Mouse (Mus musculus) kidney, embryonic 14.5 days (tissue): ENCODE data around the gene Gm20604. TPM values are rescaled to one million over a fixed set of nuclear protein-coding genes. Genes with fewer than 3 reads are reported as not detected.

ENCODE experiments used
- ATAC-seq: fragments of 200-750 bp; cut with Nextera tagmentation; 2 replicates; pipeline ENCODE4 v1.8.0; 2017; ENCODE audit warnings: moderate number of reproducible peaks, mild to moderate bottlenecking, moderate TSS enrichment, moderate library complexity; ENCODE audit not compliant: low FRiP score, low TSS enrichment
- H3K27ac ChIP-seq: fragments of 300-500 bp; sonication (generic); 2 replicates; pipeline ENCODE4 v1.5.1; 2014; ENCODE audit warnings: low read depth, mild to moderate bottlenecking, low read length, moderate library complexity, mixed read lengths
- H3K27me3 ChIP-seq: fragments of 300-500 bp; sonication (generic); 2 replicates; pipeline ENCODE4 v1.6.1; 2014; ENCODE audit warnings: mild to moderate bottlenecking, low read length; ENCODE audit not compliant: control insufficient read depth, insufficient read depth
- H3K36me3 ChIP-seq: fragments of 300-500 bp; sonication (generic); 2 replicates; pipeline ENCODE4 v1.6.1; 2014; ENCODE audit warnings: low read length, mixed read lengths; ENCODE audit not compliant: control insufficient read depth, insufficient read depth
- H3K4me1 ChIP-seq: fragments of 300-500 bp; sonication (generic); 2 replicates; pipeline ENCODE4 v1.6.1; 2014; ENCODE audit warnings: low read length, mixed read lengths; ENCODE audit not compliant: control insufficient read depth, insufficient read depth
- H3K4me2 ChIP-seq: fragments of 300-500 bp; sonication (generic); replicated peaks from 2 replicates; pipeline ENCODE4 v1.6.1; 2014; ENCODE audit warnings: low read depth, mild to moderate bottlenecking, low read length
- H3K4me3 ChIP-seq: fragments of 300-500 bp; sonication (generic); 2 replicates; pipeline ENCODE4 v1.5.1; 2014; ENCODE audit warnings: mild to moderate bottlenecking, low read length
- H3K9ac ChIP-seq: fragments of 300-500 bp; sonication (generic); 2 replicates; pipeline ENCODE4 v1.6.1; 2014; ENCODE audit warnings: low read depth, mild to moderate bottlenecking, low read length, moderate library complexity
- H3K9me3 ChIP-seq: fragments of 300-500 bp; sonication (generic); 2 replicates; pipeline ENCODE4 v1.6.1; 2016; ENCODE audit warnings: low read length; ENCODE audit not compliant: control insufficient read depth
- WGBS: fragments of 180-500 bp; shearing (Covaris S2); extraction: QIAGEN DNeasy Blood & Tissue Kit; methylation state at CpG from one replicate; pipeline ENCODE4 v1.1.7; 2014; 5-methylcytosine and 5-hydroxymethylcytosine counted together
- polyA plus RNA-seq: library from polyadenylated mRNA; unstranded; fragments of >200 nt; fragmentation: Nextera tagmentation; extraction: Ambion mirVana; gene quantifications from 2 replicates; pipeline ENCODE4 v1.2.1, GENCODE M21; 2014

Gm20604 gene
- polyA plus RNA-seq, 1 experiment from 2014 or later: 25.8 TPM

DNA sequence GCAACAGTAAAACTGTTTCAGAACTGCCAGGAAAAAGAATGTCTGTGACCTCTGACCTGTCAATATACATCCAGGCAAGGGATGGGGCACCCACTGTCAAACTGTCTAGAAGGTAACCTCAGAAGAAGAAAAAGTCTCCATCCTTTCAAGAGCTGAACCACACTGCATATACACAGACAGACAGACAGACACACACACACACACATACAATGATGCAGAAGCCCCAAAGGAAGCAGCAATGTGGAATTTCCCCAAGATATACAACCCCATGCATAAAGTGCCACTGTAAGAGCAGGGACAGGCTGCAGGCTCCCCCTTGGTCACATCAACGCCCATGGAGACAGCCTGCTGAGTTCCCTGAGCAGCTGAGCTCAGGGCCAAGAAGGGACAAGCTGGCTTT lies 59.3 kb downstream of the Gm20604 start:
- 33% methylated on average over 1 of the region's 1 CpGs for WGBS
- H3K4me3 ChIP-seq: no peak overlapping the region
- ATAC-seq: no peak
- H3K4me1 ChIP-seq: peaks cover 50% of the 10 kb centered on the region
- no peak overlapping the region for H3K27ac ChIP-seq
- H3K9ac ChIP-seq: no peak overlapping the region
- H3K36me3 ChIP-seq: no peaks in the 10 kb centered on the region
- H3K9me3 ChIP-seq: no peaks in the 10 kb centered on the region
- H3K27me3 ChIP-seq: no peaks in the 10 kb centered on the region
- no peak overlapping the region for H3K4me2 ChIP-seq

DNA sequence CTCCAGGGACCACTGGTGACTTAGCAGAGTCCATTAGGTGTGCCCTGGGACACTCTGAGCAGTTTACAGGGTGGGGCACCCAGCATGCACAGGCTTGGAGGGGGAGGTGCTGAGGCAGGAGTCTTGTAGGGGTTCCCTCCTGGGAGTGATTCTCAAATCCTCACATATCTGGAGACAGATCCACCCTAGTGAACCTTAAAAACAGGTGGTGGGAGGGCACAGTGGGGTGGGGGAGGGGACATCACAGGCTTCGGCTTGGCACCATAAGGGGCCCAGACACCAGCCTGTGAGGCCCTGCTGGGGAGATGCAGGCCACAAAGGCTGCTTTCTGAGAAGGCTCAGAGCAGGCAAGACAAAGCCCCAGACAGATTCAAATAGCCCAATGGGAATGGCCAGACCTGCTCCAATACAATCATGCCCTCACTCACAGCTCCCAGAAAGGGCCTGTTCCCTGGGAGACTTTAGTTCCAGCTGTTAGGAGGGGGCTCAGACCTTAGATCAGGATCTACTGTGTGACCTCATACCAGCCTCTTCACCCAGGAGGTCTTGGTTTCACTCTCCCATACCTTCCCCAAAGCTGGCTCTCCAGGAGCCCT lies 60.3 kb downstream of the Gm20604 start:
- H3K4me1 ChIP-seq: peaks cover 40% of the 10 kb centered on the region
- ATAC-seq: no peak
- no peak overlapping the region for H3K4me3 ChIP-seq
- H3K27me3 ChIP-seq: no peaks in the 10 kb centered on the region
- no peaks in the 10 kb centered on the region for H3K36me3 ChIP-seq
- H3K9ac ChIP-seq: peak overlapping the region; percentile 23; the same call in 1 of the 2 replicates
- H3K9me3 ChIP-seq: no peaks in the 10 kb centered on the region
- 33% methylated on average over 1 of the region's 1 CpGs for WGBS
- H3K4me2 ChIP-seq: no peak overlapping the region
- no peak overlapping the region for H3K27ac ChIP-seq

DNA sequence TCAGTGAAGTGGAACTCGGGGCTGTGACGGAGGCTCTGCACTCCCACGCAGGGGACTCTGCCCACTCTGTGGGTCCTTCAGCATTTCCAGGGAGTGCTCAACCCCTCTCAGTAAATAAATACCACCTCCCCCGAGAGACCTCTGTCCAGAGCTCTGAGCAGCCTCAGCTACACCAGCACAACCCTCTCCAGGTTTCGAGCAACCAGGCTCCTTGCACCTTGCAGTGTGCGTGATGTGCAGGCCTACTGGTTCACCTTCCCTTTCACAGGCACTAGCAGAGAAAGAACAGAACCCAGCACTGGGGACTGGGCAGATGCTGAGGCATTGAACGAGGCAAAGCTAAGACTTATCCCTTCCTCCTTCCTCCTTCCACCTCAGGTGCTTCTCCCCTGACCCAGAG lies 61.1 kb downstream of the Gm20604 start:
- Histone ChIP-seq H3K27ac (no peak overlapping the region), H3K9me3 (no peaks in the 10 kb centered on the region), H3K27me3 (no peaks in the 10 kb centered on the region), H3K9ac (no peak overlapping the region), H3K36me3 (no peaks in the 10 kb centered on the region), H3K4me2 (no peak overlapping the region), H3K4me1 (peaks cover 34% of the 10 kb centered on the region), H3K4me3 (no peak overlapping the region)
- 33% methylated on average over 7 of the region's 7 CpGs for WGBS
- ATAC-seq: no peak

DNA sequence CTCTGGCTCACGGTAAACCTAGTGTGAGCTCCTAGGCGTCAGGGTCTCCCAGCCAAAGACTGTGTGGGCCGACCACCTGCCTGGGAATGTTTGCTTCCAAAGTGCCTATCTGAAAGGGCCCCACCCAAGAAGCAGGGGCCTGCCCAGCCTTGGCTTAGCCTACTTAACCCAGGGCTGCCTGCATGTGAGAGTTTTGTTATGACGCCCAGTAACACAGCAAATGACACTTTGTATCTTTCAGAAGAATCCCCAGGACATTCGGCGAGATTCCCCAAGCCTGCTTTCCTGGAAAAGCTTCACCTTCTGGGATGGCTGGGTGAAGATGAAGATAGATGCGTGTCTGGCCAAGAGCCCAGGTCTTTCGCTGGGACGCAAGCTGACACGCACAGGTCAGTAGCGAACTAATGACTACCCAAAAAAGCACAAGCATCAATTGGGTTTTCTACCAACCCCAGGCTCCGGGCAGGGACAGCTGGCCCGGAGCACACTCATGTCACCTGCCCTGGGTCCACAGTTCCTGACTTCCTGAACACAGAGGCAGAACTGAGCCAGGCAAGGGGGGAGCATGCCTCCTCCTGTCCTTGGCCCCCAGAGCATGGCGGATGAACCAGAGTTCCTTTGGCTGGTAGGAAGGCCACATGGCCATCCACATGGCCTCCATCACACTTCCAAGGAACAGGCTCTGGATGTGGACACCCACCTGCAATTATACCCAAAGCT lies 61.7 kb downstream of the Gm20604 start:
- H3K9me3 ChIP-seq: no peaks in the 10 kb centered on the region
- no peak overlapping the region for H3K27ac ChIP-seq
- peaks cover 35% of the 10 kb centered on the region for H3K4me1 ChIP-seq
- no peaks in the 10 kb centered on the region for H3K36me3 ChIP-seq
- no peak overlapping the region for H3K9ac ChIP-seq
- H3K27me3 ChIP-seq: no peaks in the 10 kb centered on the region
- H3K4me2 ChIP-seq: no peak overlapping the region
- 88% methylated on average over 14 of the region's 14 CpGs for WGBS
- ATAC-seq: no peak
- no peak overlapping the region for H3K4me3 ChIP-seq

DNA sequence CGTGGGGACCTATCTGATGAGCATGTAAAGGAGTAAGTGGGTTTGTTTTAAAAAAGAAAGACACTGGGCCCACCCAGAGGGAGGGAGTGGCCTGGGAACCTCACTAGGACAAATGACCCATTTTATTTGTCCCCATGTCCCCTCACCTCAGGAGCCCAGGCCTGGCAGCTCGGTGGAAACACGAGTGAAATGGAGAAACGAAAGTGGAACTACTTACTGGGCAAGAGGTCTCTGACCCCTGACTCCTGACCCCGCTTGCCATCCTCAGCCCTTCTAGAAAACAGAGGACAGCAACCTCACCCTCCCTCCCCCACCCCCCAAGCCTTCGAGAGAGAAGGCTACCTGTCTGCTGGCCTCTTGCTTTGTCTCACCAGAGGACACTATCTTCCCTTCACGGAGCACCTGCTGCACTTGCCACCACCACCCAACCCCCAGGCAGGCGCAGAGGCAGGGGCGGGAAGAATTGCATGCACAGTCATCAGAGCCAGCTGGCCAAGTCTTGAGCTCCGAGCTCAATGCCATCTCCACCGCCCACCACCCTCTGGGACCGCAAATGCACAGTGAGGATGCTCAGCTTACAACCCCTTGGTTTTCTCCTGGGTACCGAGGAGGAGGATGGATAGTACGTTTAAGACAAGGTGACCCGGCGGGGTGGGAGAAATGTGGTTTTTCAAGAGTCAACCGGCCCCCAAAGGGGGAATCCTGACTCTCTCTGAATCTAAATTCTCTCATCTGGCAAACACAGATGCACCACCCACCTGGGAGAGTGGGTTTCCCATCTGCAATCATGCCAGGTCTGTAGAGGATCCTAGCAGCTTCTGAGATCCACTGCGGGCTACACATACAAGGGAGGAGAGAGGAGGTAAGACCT lies 62.9 kb downstream of the Gm20604 start:
- no peak overlapping the region for H3K4me3 ChIP-seq
- H3K36me3 ChIP-seq: no peaks in the 10 kb centered on the region
- H3K4me1 ChIP-seq: peaks cover 43% of the 10 kb centered on the region
- H3K27me3 ChIP-seq: no peaks in the 10 kb centered on the region
- H3K9ac ChIP-seq: no peak overlapping the region
- H3K27ac ChIP-seq: no peak overlapping the region
- no peak for ATAC-seq
- WGBS: 59% methylated on average over 18 of the region's 18 CpGs
- H3K9me3 ChIP-seq: no peaks in the 10 kb centered on the region
- no peak overlapping the region for H3K4me2 ChIP-seq

DNA sequence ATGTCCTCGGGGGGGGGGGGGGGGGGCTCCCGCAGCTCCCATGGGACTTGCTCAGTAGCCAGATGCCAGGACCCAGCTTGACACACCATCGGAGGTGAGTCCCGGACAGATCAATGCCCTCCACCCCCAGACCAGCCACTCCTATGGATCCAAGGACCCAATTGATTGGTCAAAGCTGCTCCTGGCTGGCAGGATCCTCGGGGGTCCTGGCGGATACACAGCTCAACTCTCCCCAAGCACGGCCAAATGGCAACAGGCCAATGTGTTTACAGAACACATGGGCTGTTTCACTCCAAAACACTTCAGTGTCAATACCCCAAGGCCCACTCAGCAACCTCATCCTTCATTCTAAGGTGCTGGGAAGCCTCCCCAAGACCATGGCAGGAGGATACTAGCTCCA lies 66.7 kb downstream of the Gm20604 start:
- 40% methylated on average over 5 of the region's 7 CpGs for WGBS
- no peak for ATAC-seq
- no peaks in the 10 kb centered on the region for H3K9me3 ChIP-seq
- H3K27ac ChIP-seq: no peak overlapping the region
- H3K4me1 ChIP-seq: peaks cover 21% of the 10 kb centered on the region
- no peaks in the 10 kb centered on the region for H3K27me3 ChIP-seq
- no peak overlapping the region for H3K9ac ChIP-seq
- no peak overlapping the region for H3K4me2 ChIP-seq
- no peaks in the 10 kb centered on the region for H3K36me3 ChIP-seq
- no peak overlapping the region for H3K4me3 ChIP-seq

Other genes with a start within 250 kb of the Gm20604 start
- gene Chga, start 203.7 kb downstream of the Gm20604 start, polyA plus RNA-seq: 0.30 and 0.73 TPM in 2 replicates
- 10.2 and 18.4 TPM in 2 replicates for gene Itpk1, start 53.7 kb downstream of the Gm20604 start, polyA plus RNA-seq
- 21.1 and 25.9 TPM in 2 replicates for gene Moap1, start 15.0 kb downstream of the Gm20604 start, polyA plus RNA-seq
- gene Tmem251, start 14.9 kb downstream of the Gm20604 start, polyA plus RNA-seq: 11.9 and 12.1 TPM in 2 replicates
- not detected in 2 replicates for gene Gm28051, start 907 bp downstream of the Gm20604 start, polyA plus RNA-seq
- 34.7 and 38.1 TPM in 2 replicates for gene Gon7, start 869 bp downstream of the Gm20604 start, polyA plus RNA-seq
- gene Ubr7, start 705 bp downstream of the Gm20604 start, polyA plus RNA-seq: 33.7 and 53.7 TPM in 2 replicates
- 17.7 and 24.0 TPM in 2 replicates for gene Btbd7, start 119.8 kb upstream of the Gm20604 start, polyA plus RNA-seq
- not detected in 2 replicates for gene Cox8c, start 140.6 kb upstream of the Gm20604 start, polyA plus RNA-seq
- gene Unc79, start 190.2 kb upstream of the Gm20604 start, polyA plus RNA-seq: 0.14 and 0.16 TPM in 2 replicates